Mouse (Mus musculus) retina, embryonic 14.5 days (tissue): ENCODE measurements around the gene Rpap3.

ENCODE experiments used
- DNase-seq: peaks from one replicate; pipeline ENCODE4 v3.0.0-alpha.2; 2015; ENCODE audit warnings: low spot score

Gene Rpap3

GRCm38 (mm10) chr15:97730365-97730764 is 24.7 kb upstream of the Rpap3 start:
- DNase-seq, result no peak

DNA sequence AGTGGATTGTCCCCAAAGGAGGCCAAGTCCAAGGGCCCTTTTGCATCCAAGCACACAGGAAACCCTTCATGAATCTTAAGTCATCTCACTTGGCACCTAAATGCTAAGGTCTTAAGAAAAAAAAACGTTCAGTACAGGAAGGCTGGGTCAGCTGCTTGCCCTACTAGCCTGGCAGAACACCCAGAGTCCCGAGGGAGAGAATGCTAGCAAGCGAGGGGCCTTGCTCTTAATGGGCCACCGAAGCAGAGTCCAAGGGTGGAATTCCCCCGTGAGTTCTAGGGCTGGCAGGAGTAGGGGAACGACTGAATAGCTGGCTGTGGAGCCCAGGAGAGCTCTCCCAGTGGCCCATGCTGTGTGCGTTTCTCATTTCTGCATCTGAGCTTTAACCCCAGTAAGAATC is 23.2 kb upstream of the Rpap3 start:
- DNase-seq, result no peak

DNA sequence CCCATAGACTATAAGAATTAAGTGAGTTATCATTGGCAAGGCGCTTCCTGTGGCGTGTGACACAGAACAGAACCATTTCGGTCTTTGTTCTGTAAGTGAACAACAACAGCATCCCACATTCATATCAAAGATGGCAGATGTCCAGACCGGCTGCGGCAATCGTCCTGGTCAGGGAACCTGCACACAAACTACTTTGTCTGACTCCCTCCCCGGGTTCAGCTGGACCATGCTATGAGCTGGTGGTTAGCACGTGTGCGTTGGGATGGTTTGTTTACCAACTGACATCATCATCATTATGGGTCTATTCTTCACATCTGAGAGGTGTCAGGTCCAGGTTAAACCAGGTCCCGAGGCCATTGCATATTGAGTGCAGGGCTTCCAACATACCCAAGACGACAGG is 22.8 kb upstream of the Rpap3 start:
- DNase-seq, result no peak

GRCm38 (mm10) chr15:97727520-97727919 is 21.9 kb upstream of the Rpap3 start:
- no peak for DNase-seq

- DNase-seq, result no peak
Measured at GRCm38 (mm10) chr15:97727048-97727447, 21.4 kb upstream of the Rpap3 start.

GRCm38 (mm10) chr15:97726310-97726709 is 20.7 kb upstream of the Rpap3 start:
- no peak for DNase-seq

DNA sequence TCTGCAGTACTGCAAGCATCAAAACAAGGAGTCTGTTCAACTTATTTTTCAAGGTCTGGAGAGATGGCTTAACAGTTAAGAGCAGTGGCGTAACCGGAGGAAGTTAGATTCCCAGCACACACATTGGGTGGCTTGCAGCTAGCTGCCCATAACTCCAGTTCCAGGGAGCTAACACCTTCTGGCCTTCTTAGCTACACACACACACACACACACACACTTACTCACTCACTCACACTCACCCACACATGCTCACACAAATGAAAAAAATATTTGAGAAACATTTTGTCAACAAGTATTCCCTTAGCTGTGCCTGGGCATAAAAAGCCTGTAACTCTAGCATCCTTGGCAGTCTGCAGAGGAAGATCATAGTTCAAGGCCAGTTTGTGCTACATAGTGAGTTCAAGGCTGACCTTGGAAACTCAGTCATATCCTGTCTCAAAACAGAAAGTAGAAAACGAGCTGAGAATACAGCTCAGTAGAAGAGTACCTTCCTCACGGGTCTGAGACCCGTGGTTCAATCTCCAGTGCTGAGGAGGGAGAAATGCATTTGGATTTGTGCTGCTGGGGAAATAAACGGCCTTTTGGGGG is 19.7 kb upstream of the Rpap3 start:
- no peak for DNase-seq

- no peak for DNase-seq
Measured at GRCm38 (mm10) chr15:97724346-97725197, 18.9 kb upstream of the Rpap3 start.

- DNase-seq, result no peak
Measured at GRCm38 (mm10) chr15:97723536-97724345, 18.1 kb upstream of the Rpap3 start.

GRCm38 (mm10) chr15:97721008-97721701 is 15.5 kb upstream of the Rpap3 start:
- DNase-seq, result no peak

DNA sequence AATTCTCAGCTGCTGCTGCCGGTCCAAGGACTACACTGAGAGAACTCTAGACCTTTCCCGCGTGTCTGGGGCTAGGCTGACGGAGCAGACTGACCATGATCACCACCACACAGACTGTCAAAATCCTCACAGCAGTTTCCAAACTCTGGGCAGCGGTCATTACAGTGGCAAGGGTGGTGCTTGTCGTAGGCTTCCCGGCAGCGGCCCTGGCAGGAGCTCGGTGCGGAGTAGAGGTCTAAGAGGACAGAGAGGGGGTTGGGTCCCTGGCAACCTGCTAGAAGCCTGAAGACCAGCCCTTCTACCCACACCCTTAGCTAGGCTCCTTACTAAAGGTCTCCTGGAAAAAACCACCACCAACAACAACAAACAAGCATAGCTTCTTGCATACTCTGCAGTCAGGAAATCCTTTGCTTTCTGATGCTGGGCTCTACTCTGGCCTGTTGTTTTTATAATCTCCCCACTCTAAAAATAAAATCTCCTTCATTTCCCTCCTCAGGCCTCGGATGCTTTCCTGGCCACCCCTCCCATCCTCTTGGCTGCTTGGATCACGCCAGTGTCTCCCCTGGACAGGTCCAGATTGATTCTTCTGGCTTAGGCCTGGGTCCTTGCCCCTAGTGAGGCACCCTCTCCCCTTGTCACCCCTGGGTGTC is 14.5 kb upstream of the Rpap3 start:
- no peak for DNase-seq

GRCm38 (mm10) chr15:97719494-97719893 is 13.9 kb upstream of the Rpap3 start:
- DNase-seq, result no peak

- no peak for DNase-seq
Measured at GRCm38 (mm10) chr15:97718535-97719155, 13.0 kb upstream of the Rpap3 start.

DNA sequence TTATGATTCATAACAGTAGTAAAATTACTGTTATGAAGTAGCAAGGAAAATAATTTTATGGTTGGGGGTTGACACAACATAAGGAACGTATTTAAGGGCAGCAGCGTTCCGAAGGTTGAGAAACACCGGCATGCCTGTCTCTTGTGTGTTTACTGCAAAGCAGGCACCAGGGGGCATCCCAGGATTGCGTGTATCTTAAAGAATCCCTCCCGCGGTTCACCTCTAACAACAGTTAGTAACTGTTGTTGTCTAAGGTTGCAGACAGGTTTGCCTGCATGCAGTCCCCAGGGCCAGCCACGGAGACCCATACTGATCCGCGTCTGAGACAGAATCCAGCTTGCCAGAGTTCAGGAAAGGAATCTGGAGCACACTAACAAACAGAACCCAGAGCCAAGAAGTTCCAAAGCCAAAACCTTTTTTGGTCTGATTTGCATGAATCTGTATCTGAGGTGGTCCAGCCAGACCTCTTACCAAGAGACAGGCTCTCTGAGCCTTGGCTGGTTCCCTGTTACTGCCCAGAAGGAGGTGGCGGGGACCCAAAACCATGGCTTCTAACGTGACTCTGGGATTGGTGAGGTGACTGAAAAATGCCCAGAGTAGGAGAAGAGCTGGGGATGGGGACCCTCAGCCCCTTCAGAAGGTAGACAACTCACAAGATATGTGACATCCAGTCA is 12.4 kb upstream of the Rpap3 start:
- peak; percentile 74 for DNase-seq

DNA sequence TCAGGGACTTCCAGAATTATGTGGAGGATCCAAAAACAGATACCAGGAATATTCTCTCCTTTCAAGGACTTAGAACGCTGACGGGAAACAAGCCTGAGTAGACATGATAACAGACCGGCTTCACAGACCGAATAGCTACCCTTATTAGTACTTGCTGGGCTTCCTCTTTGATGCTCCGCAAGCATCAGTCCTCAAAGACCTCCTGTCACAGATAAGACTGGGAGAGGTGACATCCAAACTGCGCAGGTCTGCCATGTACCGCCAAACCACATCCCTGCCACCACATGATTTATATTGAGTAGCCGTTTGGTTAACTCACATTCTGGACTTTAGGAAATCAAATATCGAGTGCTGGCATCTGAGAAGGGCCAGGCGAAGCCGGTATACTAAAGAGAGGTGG is 11.2 kb upstream of the Rpap3 start:
- no peak for DNase-seq

DNA sequence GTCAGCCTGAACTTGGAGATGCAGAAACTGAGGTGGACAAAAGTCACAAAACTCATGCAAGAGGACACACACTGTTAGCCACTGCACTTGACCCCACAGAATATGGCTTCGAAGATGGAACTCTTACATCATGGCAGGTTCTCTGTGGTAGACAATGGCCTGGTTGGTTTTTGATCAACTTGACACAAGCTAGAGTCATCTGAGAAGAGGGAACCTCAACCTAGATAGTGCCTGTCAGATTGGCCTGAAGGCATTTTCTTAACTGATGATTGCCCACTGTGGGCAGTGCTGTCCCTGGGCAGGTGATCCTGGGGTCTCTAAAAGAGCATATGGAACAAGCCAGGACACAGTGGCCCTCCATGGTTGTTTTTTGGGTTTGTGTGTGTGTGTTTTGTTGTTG is 10.1 kb upstream of the Rpap3 start:
- no peak for DNase-seq

DNA sequence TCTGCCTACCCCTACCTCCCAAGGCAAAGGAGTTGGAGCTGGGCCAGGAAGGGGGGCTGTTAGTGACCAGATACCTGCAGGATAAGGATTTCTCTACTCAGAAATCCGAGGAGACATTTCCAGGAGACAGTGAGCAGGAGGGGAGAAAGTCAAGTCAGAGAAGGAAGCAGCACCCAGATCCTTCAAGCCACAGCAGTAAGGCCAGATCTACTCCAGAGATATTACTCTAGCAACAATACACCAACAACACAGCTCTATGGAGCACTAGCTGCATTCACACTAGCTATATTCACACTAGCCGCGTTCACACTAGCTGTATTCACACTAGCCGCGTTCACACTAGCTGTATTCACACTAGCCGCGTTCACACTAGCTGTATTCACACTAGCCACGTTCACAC is 9.5 kb upstream of the Rpap3 start:
- DNase-seq, result no peak

DNA sequence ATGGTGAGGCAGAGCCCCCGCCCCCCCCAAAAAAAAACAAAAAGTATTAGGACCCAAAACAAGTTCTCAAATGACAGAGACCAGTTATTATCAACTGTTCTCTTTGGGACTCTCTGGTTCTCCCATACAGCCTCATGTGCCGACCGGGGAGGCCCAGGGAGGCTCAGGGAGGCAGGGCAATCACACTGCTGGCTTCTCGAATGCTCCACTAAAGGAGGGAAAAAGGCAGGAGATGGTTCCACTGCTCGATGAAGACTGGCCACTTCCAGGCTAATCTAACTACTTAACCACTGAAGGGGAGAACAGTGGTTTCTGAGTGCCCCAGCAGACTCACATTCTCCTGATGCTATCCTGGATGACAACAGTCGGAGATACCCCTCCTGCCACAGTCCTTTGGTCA is 6.9 kb upstream of the Rpap3 start:
- DNase-seq, result no peak

- DNase-seq, result no peak
Measured at GRCm38 (mm10) chr15:97710906-97711305, 5.3 kb upstream of the Rpap3 start.

GRCm38 (mm10) chr15:97696616-97697015 is 9.0 kb downstream of the Rpap3 start:
- DNase-seq, result no peak

- DNase-seq, result no peak
Measured at GRCm38 (mm10) chr15:97693411-97693810, 12.2 kb downstream of the Rpap3 start.
